Mouse (Mus musculus) hindbrain, embryonic 15.5 days (tissue): ENCODE data around the gene R3hdm2. TPM values are rescaled to one million over a fixed set of nuclear protein-coding genes. Genes with fewer than 3 reads are reported as not detected.

Experiments
- ATAC-seq: fragments of 200-750 bp; cut with Nextera tagmentation; 2 replicates; pipeline ENCODE4 v1.8.0; 2017; ENCODE audit warnings: low read depth, moderate number of reproducible peaks, moderate TSS enrichment; ENCODE audit not compliant: low FRiP score
- H3K27ac ChIP-seq: fragments of 300-500 bp; sonication (generic); replicated peaks from 2 replicates; pipeline ENCODE4 v1.5.1; 2015; ENCODE audit warnings: mild to moderate bottlenecking, inconsistent platforms
- H3K27me3 ChIP-seq: fragments of 300-500 bp; sonication (generic); 2 replicates; pipeline ENCODE4 v1.6.1; 2015; ENCODE audit warnings: control low read depth, inconsistent platforms
- H3K36me3 ChIP-seq: fragments of 300-500 bp; sonication (generic); 2 replicates; pipeline ENCODE4 v1.6.1; 2015; ENCODE audit warnings: control low read depth, inconsistent platforms
- H3K4me1 ChIP-seq: fragments of 300-500 bp; sonication (generic); replicated peaks from 2 replicates; pipeline ENCODE4 v1.6.1; 2015; ENCODE audit warnings: control low read depth, inconsistent platforms
- H3K4me2 ChIP-seq: fragments of 300-500 bp; sonication (generic); 2 replicates; pipeline ENCODE4 v1.6.1; 2015; ENCODE audit warnings: moderate library complexity, mild to moderate bottlenecking, inconsistent platforms
- H3K4me3 ChIP-seq: fragments of 300-500 bp; sonication (generic); 2 replicates; pipeline ENCODE4 v1.5.1; 2015; ENCODE audit warnings: mild to moderate bottlenecking, inconsistent platforms
- H3K9ac ChIP-seq: fragments of 300-500 bp; sonication (generic); 2 replicates; pipeline ENCODE4 v1.6.1; 2015; ENCODE audit warnings: inconsistent platforms
- H3K9me3 ChIP-seq: fragments of 300-500 bp; sonication (generic); 2 replicates; pipeline ENCODE4 v1.6.1; 2016; ENCODE audit warnings: control low read depth, inconsistent platforms
- WGBS: fragments of 180-500 bp; shearing (Covaris S2); methylation state at CpG from one replicate; pipeline ENCODE4 v1.1.7; 2015; 5-methylcytosine and 5-hydroxymethylcytosine counted together
- polyA plus RNA-seq: library from polyadenylated mRNA; unstranded; fragments of >200 nt; fragmentation: Nextera tagmentation; extraction: Ambion mirVana; gene quantifications from 2 replicates; pipeline ENCODE4 v1.2.1, GENCODE M21; 2015

Gene R3hdm2
- polyA plus RNA-seq, 1 experiment from 2014 or later, result 38.8 TPM

DNA sequence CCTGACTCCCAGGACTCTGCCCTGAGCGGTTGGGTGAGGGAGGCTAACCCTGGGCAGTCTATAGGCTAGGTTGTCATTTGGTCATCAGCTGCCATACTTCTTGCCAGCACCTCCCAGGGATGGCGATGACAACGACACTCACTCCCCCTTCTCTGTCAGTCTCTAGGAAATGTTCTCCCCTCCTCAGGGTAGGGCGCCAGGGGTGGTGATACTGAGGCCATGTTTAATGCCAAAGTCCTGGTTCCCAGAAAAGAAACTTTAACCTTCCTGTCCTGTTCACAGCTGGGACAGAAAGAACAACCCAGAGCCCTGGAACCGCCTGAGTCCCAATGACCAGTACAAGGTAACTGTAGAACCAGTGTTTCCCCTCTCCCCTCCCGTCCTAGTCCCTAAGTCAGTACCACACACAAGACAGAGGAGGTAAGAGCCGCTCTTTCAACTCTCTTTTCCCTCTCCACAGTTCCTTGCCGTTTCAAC lies 135.9 kb downstream of the R3hdm2 start:
- Histone ChIP-seq H3K4me2 (peak overlapping the region; percentile 12; the same call in 1 of the 2 replicates), H3K36me3 (peaks cover 10% of the 10 kb centered on the region), H3K27ac (no peak overlapping the region; the same call in 1 of the 2 replicates), H3K9ac (no peak overlapping the region), H3K4me1 (peaks cover 66% of the 10 kb centered on the region), H3K9me3 (no peaks in the 10 kb centered on the region), H3K27me3 (no peaks in the 10 kb centered on the region), H3K4me3 (no peak overlapping the region)
- 26% methylated on average over 8 of the region's 8 CpGs for WGBS
- ATAC-seq, result no peak

DNA sequence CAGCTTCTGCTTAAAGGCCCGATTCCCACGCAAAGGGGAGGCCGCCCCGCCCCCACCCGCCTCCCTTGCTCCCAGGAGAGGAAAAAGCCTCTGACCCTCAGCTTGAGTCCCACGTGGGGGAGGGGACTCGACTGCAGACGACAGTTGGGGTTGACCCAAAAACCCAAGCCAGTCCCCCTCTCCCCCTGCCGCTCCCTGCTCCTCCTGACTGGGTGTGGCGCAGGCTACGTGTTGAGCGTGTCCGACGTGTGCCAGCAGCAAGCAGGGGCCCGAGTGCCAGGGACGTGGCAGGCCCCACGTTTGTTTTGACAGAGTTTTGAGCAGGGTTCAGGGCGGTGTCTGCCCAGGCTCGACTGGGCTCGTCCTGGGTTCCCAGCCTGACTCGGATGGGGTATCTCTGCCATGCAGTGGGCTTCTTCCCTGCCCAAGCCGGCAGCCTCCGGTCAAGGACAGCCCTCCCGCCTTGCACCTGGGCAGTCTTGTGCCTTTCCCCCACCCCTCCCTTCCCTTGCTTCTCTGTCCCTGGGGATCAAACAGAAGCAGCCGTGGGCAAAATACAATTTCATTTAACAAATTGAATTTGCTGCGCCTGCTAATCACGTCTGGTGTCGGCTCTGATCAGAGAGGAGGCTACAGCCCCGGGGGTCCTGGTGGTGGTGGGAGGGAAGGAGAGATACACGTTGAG lies 136.6 kb downstream of the R3hdm2 start:
- Histone ChIP-seq H3K27me3 (no peaks in the 10 kb centered on the region), H3K4me2 (peak overlapping the region; percentile 12; the same call in 1 of the 2 replicates), H3K9ac (no peak overlapping the region), H3K4me3 (no peak overlapping the region), H3K36me3 (peaks cover 10% of the 10 kb centered on the region), H3K27ac (no peak overlapping the region; the same call in 1 of the 2 replicates), H3K9me3 (no peaks in the 10 kb centered on the region), H3K4me1 (peaks cover 66% of the 10 kb centered on the region)
- no peak for ATAC-seq
- WGBS, result 7% methylated on average over 29 of the region's 30 CpGs

DNA sequence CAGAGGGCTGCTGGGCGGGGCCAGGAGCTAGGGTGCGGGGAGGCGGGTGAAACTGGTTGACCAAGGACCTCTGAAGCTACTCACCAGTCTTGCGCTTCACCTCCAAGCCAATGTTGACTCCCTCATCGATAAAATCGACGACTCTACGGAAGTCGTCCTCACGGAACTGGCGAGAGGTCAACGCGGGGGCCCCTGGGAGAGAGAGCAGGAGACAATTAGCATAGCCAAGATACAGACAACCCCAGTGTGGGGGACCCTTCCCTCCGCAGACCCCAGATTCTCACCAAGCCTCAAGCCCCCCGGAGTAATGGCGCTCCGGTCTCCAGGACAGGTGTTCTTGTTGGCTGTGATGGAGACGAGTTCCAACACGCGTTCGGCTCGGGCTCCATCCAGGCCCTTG lies 137.8 kb downstream of the R3hdm2 start:
- H3K36me3 ChIP-seq, result peaks cover 10% of the 10 kb centered on the region
- no peak overlapping the region for H3K4me2 ChIP-seq
- H3K9me3 ChIP-seq, result no peaks in the 10 kb centered on the region
- ATAC-seq, result no peak
- H3K4me1 ChIP-seq, result peaks cover 57% of the 10 kb centered on the region
- H3K27me3 ChIP-seq, result no peaks in the 10 kb centered on the region
- H3K27ac ChIP-seq, result no peak overlapping the region
- WGBS, result 88% methylated on average over 22 of the region's 22 CpGs
- H3K4me3 ChIP-seq, result no peak overlapping the region
- no peak overlapping the region for H3K9ac ChIP-seq

DNA sequence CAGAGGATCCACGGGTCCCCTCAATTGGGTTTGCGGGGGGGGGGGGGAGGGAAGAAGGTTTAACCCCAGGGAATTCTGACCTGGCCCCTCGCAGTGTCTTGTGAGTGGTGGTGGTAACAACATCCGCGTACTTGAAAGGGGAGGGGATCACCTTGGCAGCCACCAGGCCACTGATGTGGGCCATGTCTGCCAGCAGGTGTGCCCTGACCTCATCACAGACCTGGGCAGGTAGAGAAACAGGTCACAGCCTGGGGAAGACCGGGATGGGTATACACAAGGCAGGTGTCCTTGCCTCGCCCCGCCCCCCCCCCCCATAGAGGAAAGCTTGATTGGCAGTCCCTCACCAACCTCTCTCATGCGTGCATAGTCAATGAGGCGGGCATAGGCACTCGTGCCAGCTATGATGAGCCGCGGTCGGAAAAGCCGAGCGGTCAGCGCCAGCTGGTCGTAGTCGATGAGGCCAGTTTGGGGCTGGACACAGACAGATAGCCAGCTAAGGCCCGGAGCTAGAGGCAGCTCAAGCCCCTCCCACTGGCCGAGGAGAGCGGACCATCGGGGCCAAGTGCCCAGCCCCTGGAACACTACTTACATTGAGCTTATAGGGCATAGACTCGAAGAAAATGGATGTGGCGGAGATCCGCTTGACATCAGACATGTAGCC lies 139.0 kb downstream of the R3hdm2 start:
- H3K36me3 ChIP-seq, result peaks cover 10% of the 10 kb centered on the region
- ATAC-seq, result no peak
- no peaks in the 10 kb centered on the region for H3K27me3 ChIP-seq
- no peak overlapping the region for H3K9ac ChIP-seq
- H3K4me1 ChIP-seq, result peaks cover 44% of the 10 kb centered on the region
- 83% methylated on average over 25 of the region's 26 CpGs for WGBS
- no peak overlapping the region for H3K4me3 ChIP-seq
- no peak overlapping the region for H3K27ac ChIP-seq
- H3K4me2 ChIP-seq, result no peak overlapping the region
- no peaks in the 10 kb centered on the region for H3K9me3 ChIP-seq

DNA sequence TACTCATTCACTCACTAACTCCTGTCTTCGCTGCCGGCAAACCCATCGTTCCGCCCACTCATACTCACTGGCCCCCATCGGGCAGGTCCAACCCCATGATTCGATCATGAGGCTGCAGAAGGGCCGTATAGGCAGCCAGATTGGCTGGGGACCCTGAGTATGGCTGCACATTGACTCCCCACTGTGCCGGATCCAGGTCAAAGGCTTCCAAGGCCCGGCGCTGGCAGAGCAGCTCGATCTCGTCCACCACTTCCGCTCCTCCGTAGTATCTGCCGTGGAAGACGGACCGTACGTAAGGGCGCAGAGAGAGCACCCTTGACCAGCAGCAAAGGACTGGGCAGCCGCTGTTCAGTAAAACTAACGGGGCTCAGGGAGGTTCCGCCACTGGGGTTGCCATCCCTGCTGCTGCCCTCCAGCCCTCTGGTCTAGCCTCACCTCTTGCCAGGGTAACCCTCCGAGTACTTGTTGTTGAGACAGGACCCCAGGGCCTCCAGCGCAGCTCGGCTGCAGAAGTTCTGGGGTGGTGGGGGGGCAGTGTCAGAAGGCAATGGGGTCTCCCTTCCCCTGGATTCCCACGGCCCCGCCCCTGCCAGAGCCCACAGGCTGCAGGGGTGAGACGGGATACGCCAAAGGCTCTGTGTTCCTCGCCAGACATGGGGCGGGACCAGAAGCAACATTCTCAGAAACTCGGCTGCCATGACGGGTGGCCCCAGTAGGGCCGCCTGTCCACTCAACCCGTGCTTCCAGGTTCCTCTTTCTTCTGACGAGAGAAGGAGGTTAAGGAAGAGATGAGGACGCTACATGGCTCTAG lies 140.0 kb downstream of the R3hdm2 start:
- H3K9ac ChIP-seq, result no peak overlapping the region
- H3K27ac ChIP-seq, result no peak overlapping the region
- H3K4me3 ChIP-seq, result no peak overlapping the region
- 94% methylated on average over 37 of the region's 37 CpGs for WGBS
- peaks cover 10% of the 10 kb centered on the region for H3K36me3 ChIP-seq
- peaks cover 47% of the 10 kb centered on the region for H3K4me1 ChIP-seq
- H3K9me3 ChIP-seq, result no peaks in the 10 kb centered on the region
- ATAC-seq, result no peak
- H3K4me2 ChIP-seq, result no peak overlapping the region
- H3K27me3 ChIP-seq, result no peaks in the 10 kb centered on the region

DNA sequence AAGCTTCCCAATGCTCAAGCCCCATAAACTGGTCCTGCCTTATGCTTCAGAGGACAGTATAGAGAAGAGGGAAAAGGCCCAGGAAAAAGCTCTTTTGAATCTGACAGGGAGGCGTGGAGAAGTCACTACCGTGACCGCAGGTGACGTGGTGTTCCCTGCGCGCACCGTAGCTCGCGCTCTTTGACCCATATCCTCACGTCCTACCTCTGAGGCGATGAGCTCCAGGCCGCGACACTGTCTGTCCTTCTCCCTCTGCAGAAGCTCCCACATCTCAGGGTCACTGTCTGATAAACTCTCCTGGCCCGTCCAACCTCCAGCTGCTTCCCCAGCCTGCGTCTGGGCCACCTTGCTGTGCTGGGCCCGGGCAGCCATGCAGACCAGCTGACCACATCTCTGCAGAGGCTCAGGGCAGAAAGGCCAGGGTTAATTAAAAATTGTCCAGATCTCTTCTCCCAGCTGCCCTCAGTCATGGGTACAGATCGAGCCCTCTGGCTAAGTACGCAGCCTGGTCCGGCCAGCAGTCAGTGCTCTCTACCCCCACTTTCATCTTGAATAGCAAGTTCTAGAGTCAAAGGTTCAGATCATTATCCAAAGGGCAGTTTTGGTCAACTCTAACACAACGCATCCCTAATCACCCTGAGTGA lies 140.7 kb downstream of the R3hdm2 start:
- H3K9ac ChIP-seq, result no peak overlapping the region
- no peaks in the 10 kb centered on the region for H3K27me3 ChIP-seq
- ATAC-seq, result no peak
- no peaks in the 10 kb centered on the region for H3K9me3 ChIP-seq
- peak overlapping the region; percentile 89 for H3K4me2 ChIP-seq
- H3K4me1 ChIP-seq, result peaks cover 47% of the 10 kb centered on the region
- peaks cover 10% of the 10 kb centered on the region for H3K36me3 ChIP-seq
- H3K27ac ChIP-seq, result no peak overlapping the region
- 82% methylated on average over 20 of the region's 20 CpGs for WGBS
- H3K4me3 ChIP-seq, result no peak overlapping the region; the same call in 1 of the 2 replicates

DNA sequence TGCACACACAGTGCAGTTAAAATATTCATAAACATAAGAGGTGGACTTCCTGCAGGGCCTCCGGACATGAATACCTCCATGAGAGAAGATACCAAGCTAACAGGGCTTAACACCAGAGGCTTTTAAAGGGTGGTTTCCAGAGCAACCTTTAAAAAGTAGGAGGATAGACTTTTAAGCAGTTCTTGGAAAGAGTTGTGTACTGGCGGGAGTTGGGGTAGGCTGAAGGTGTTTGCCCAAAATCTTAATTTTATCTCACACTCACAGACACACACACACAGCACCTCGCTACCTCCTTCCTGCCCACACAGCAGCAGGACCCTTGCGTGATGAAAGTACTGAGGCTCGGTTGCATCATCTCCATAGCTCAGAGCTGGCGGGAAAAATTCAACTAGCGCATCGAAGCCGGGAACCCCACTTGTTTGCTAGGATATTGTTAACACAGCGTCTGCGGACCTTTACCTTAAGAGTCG lies 141.5 kb downstream of the R3hdm2 start:
- H3K36me3 ChIP-seq, result peaks cover 10% of the 10 kb centered on the region
- H3K4me1 ChIP-seq, result peaks cover 47% of the 10 kb centered on the region
- no peaks in the 10 kb centered on the region for H3K9me3 ChIP-seq
- H3K9ac ChIP-seq, result peak overlapping the region; percentile 56
- peak overlapping the region; percentile 56 for H3K4me3 ChIP-seq
- no peak overlapping the region for H3K27ac ChIP-seq
- H3K27me3 ChIP-seq, result no peaks in the 10 kb centered on the region
- ATAC-seq, result no peak
- peak overlapping the region; percentile 89 for H3K4me2 ChIP-seq
- WGBS, result 14% methylated on average over 12 of the region's 12 CpGs

DNA sequence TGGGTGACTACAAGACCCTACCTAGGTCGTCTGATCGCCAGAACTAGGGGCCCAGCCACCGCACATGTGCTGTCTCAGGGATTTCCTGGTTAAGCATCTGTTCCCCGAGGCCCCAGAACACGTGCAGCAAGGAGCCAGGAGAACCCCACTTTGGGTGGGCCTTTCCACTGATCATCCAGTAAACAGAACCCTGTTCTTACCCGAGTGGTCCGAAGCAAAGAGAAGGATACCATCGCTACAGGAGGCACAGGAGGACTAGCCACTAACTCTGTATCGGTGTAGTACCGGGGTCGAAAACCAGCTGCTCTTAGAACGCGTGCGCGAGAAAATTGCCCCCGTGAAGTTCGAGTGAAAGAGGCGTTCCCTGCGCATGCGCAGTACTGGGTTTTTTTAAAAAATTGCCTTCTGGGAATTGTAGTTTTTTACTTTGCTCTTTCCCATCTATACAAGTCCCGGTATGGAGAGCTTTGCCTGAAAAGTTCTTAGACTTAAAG lies 142.0 kb downstream of the R3hdm2 start, which contains the start of gene Shmt2:
TSS of gene Shmt2 (minus strand) at position 357 of the 494 bp plus-strand sequence.
- Histone ChIP-seq H3K9me3 (no peaks in the 10 kb centered on the region), H3K4me1 (peaks cover 47% of the 10 kb centered on the region), H3K4me2 (peak within 1 kb of the TSS; percentile 89), H3K27me3 (no peaks in the 10 kb centered on the region), H3K9ac (peak within 1 kb of the TSS; percentile 56), H3K4me3 (peak within 1 kb of the TSS; percentile 56), H3K36me3 (peaks cover 10% of the 10 kb centered on the region), H3K27ac (no peak within 1 kb of the TSS)
- under 1% methylated on average over 21 of the region's 21 CpGs for WGBS
- peak; percentile 64 for ATAC-seq

DNA sequence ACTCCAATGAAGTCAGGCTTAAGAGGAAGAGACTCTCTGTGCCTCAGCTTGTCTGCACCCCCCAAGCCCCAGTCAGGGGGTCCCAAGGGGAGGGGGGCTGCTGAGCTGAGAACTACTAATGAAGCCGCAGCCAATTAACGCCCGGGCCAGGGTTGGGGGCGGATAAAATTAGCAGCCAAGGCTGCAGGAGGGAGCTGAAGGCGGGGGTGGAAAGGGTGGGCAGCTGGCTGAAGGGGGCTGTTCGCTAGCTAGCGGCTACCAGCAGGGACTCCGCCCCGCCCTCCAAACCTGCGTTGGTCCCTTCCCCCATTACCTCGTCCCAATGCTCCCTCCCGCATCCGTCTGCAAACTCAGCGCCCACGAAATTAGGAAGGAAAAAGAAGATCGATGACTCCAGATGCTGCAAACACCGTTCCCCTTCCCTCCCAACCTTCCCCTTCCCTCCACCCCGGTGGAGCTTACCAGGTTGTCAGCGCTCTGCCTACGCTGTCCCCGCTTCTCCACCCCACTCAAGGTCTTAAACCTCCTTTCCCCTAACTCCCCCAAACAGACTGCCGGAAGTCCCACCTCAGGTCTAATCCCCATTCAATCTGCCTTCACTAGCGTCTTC lies 144.6 kb downstream of the R3hdm2 start:
- Histone ChIP-seq H3K9me3 (no peaks in the 10 kb centered on the region), H3K27me3 (no peaks in the 10 kb centered on the region), H3K4me2 (peak overlapping the region; percentile 95), H3K4me1 (peaks cover 68% of the 10 kb centered on the region), H3K27ac (peak overlapping the region; percentile 32), H3K9ac (no peak overlapping the region), H3K36me3 (no peaks in the 10 kb centered on the region), H3K4me3 (no peak overlapping the region)
- WGBS, result 3% methylated on average over 23 of the region's 23 CpGs
- no peak for ATAC-seq

DNA sequence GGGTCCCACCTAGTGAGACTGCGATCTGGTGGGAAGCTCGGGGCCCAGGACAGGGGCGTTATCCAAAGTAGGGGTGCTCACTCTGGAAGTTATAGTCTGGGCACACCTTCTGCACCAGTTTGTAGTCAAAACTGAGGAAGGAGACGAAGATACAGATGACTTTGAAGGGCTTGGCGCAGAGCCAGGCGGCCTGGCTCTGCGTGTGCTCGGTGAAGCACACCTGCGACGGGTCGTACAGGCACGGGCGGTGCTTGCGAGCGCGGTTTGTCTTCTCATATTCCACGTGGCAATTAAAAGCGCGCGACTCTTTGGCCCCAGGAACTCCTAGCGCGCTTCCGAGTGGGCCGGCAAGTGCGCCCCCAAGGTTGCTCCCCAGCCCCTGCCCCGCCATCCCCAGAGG lies 145.9 kb downstream of the R3hdm2 start:
- no peak for ATAC-seq
- no peaks in the 10 kb centered on the region for H3K9me3 ChIP-seq
- peak overlapping the region; percentile 95 for H3K4me2 ChIP-seq
- peak overlapping the region; percentile 25; the same call in 1 of the 2 replicates for H3K9ac ChIP-seq
- H3K4me3 ChIP-seq, result peak overlapping the region; percentile 15
- 5% methylated on average over 26 of the region's 26 CpGs for WGBS
- peak overlapping the region; percentile 82 for H3K27ac ChIP-seq
- peaks cover 77% of the 10 kb centered on the region for H3K4me1 ChIP-seq
- H3K27me3 ChIP-seq, result peaks cover 4% of the 10 kb centered on the region; the same call in 1 of the 2 replicates
- H3K36me3 ChIP-seq, result no peaks in the 10 kb centered on the region

DNA sequence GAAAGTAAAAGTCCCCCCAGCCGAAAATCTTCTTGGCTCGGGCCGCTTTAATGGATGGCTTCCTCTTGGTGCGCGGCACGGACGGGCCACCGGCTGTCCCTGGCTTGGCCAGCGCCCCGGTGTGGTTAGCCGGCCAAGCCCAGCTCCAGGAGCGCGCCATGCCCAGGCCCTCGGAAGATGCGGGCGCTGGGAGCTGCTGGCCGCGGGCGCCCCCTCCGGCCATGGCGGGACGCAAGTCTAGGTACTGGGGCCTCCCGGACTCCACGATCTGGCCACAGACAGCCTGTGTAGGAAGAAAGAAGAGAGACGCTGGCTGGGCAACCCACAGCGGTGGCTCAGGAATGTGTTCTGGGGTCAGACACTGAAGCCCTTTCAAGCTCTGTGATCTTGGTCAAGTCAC lies 146.6 kb downstream of the R3hdm2 start:
- Histone ChIP-seq H3K4me1 (peaks cover 76% of the 10 kb centered on the region), H3K9ac (peak overlapping the region; percentile 25; the same call in 1 of the 2 replicates), H3K36me3 (no peaks in the 10 kb centered on the region), H3K27me3 (peaks cover 9% of the 10 kb centered on the region; the same call in 1 of the 2 replicates), H3K4me2 (peak overlapping the region; percentile 95), H3K27ac (peak overlapping the region; percentile 82), H3K9me3 (no peaks in the 10 kb centered on the region), H3K4me3 (peak overlapping the region; percentile 15)
- no peak for ATAC-seq
- 2% methylated on average over 26 of the region's 26 CpGs for WGBS
